Mouse (Mus musculus) testis, postnatal 14 days (tissue): ENCODE measurements around the gene Muc20.

Source experiments
- DNase-seq: peaks from one replicate; pipeline ENCODE4 v3.0.0; 2021; ENCODE audit warnings: low spot score

Muc20 gene

GRCm38 (mm10) chr16:32797426-32797689 is at the start of gene Muc20:
Gene Muc20, minus strand, starts transcription at chr16:32797435.
- no peak for DNase-seq

- DNase-seq: no peak
Observed at GRCm38 (mm10) chr16:32831501-32831900, 34.3 kb upstream of the Muc20 start.

GRCm38 (mm10) chr16:32829104-32829503 is 31.9 kb upstream of the Muc20 start:
- DNase-seq: no peak

- no peak for DNase-seq
Observed at GRCm38 (mm10) chr16:32826521-32826920, 29.3 kb upstream of the Muc20 start.

GRCm38 (mm10) chr16:32825380-32825779 is 28.1 kb upstream of the Muc20 start:
- DNase-seq: no peak

GRCm38 (mm10) chr16:32824061-32824460 is 26.8 kb upstream of the Muc20 start:
- DNase-seq: no peak

- no peak for DNase-seq
Observed at GRCm38 (mm10) chr16:32823487-32823886, 26.3 kb upstream of the Muc20 start.

- DNase-seq: no peak
Observed at GRCm38 (mm10) chr16:32822881-32823280, 25.6 kb upstream of the Muc20 start.

GRCm38 (mm10) chr16:32822450-32822827 is 25.2 kb upstream of the Muc20 start:
- DNase-seq: no peak

GRCm38 (mm10) chr16:32821772-32822449 is 24.7 kb upstream of the Muc20 start:
- no peak for DNase-seq

GRCm38 (mm10) chr16:32818441-32818840 is 21.2 kb upstream of the Muc20 start:
- DNase-seq: no peak

- DNase-seq: no peak
Observed at GRCm38 (mm10) chr16:32818036-32818435, 20.8 kb upstream of the Muc20 start.

- no peak for DNase-seq
Observed at GRCm38 (mm10) chr16:32815160-32815605, 17.9 kb upstream of the Muc20 start.

- DNase-seq: peak; percentile 27
Observed at GRCm38 (mm10) chr16:32814539-32814938, 17.3 kb upstream of the Muc20 start.

- no peak for DNase-seq
Observed at GRCm38 (mm10) chr16:32813771-32814170, 16.5 kb upstream of the Muc20 start.

- no peak for DNase-seq
Observed at GRCm38 (mm10) chr16:32813362-32813761, 16.1 kb upstream of the Muc20 start.

GRCm38 (mm10) chr16:32812888-32813361 is 15.7 kb upstream of the Muc20 start:
- peak; percentile 81 for DNase-seq

- DNase-seq: no peak
Observed at GRCm38 (mm10) chr16:32810321-32810720, 13.1 kb upstream of the Muc20 start, which contains the start of gene Smbd1. Gene Smbd1, minus strand, starts transcription at chr16:32810477.

GRCm38 (mm10) chr16:32807408-32808185 is 10.4 kb upstream of the Muc20 start:
- no peak for DNase-seq

GRCm38 (mm10) chr16:32805151-32805550 is 7.9 kb upstream of the Muc20 start:
- DNase-seq: no peak

GRCm38 (mm10) chr16:32803901-32804300 is 6.7 kb upstream of the Muc20 start:
- DNase-seq: no peak

GRCm38 (mm10) chr16:32803252-32803853 is 6.1 kb upstream of the Muc20 start:
- DNase-seq: no peak
